ENCODE assay signal across 18 mouse cellular contexts in the genomic region with DNA sequence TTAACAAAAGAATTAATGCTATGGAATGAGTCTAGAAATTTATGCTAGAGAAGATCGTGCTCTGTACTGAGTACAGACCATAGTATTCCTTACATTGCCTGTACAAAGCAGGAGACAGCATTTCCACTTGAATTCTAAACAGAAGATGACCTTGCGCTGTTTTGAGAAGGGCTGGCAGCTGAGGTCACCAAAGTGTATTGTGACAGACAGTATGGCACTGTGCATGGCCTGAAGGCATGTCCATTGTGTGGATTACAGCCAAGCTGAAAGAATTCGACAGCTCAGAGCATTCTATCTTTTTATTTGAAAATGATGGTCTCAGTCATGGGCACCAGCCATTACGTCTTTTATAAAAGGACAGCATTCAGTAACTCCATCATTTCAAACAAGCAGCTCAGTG.
DNase-seq lines count a peak whose midpoint lies in the region; ATAC-seq and TF ChIP-seq lines count a peak whose summit lies in the region.
"Had no signal": no experiment of that assay in that cellular context is flagged by ENCODE, and none has a peak within 500 bp of the region (broad histone marks: within the 10 kb centered on the region; RNA-seq: fewer than 3 reads in every experiment).

No protein-coding gene starts in this region.

- 51% methylated on average over 4 of the region's 4 CpGs for WGBS in neural tube, embryonic 11.5 days
- WGBS in neural tube, embryonic 15.5 days, result 29% methylated on average over 4 of the region's 4 CpGs
- WGBS in forebrain, postnatal 0 days, result 48% methylated on average over 4 of the region's 4 CpGs
- 81% methylated on average over 4 of the region's 4 CpGs for WGBS in heart, embryonic 10.5 days

- TF ChIP-seq CTCF in forebrain, postnatal 0 days (IDR thresholded peaks at IDR 0.05; ENCODE audit: low read depth), result no peak

- no peak overlapping the region for H3K9ac ChIP-seq in neural tube, embryonic 11.5 days (ENCODE audit: low read length)
- H3K9ac ChIP-seq in neural tube, embryonic 15.5 days (replicated peaks), result no peak overlapping the region
- H3K9ac ChIP-seq in forebrain, postnatal 0 days, result no peak overlapping the region
- H3K9ac ChIP-seq: heart, embryonic 13.5 days; limb, embryonic 15.5 days; liver, postnatal 0 days had no signal

- no peaks in the 10 kb centered on the region for H3K4me1 ChIP-seq in neural tube, embryonic 11.5 days (ENCODE audit: control insufficient read depth, insufficient read depth, low read length)
- no peaks in the 10 kb centered on the region for H3K4me1 ChIP-seq in neural tube, embryonic 15.5 days
- H3K4me1 ChIP-seq in forebrain, postnatal 0 days (ENCODE audit: insufficient read depth), result no peaks in the 10 kb centered on the region
- no peaks in the 10 kb centered on the region for H3K4me1 ChIP-seq in heart, embryonic 10.5 days
- H3K4me1 ChIP-seq: heart, embryonic 13.5 days; limb, embryonic 15.5 days had no signal

- no peaks in the 10 kb centered on the region for H3K9me3 ChIP-seq in neural tube, embryonic 11.5 days (ENCODE audit: control insufficient read depth, low read length)
- no peaks in the 10 kb centered on the region for H3K9me3 ChIP-seq in neural tube, embryonic 15.5 days (replicated peaks)
- H3K9me3 ChIP-seq in forebrain, postnatal 0 days (ENCODE audit: low read length), result no peaks in the 10 kb centered on the region
- H3K9me3 ChIP-seq in heart, embryonic 10.5 days, result no peaks in the 10 kb centered on the region
- H3K9me3 ChIP-seq: G1E; heart, embryonic 13.5 days; limb, embryonic 15.5 days had no signal

- H3K27me3 ChIP-seq in neural tube, embryonic 11.5 days (ENCODE audit: control insufficient read depth, insufficient read depth, low read length), result no peaks in the 10 kb centered on the region
- no peaks in the 10 kb centered on the region for H3K27me3 ChIP-seq in neural tube, embryonic 15.5 days (replicated peaks)
- H3K27me3 ChIP-seq in forebrain, postnatal 0 days (ENCODE audit: insufficient read depth, low read length), result no peaks in the 10 kb centered on the region
- H3K27me3 ChIP-seq in heart, embryonic 10.5 days (ENCODE audit: insufficient read depth, poor library complexity, severe bottlenecking), result no peaks in the 10 kb centered on the region
- H3K27me3 ChIP-seq: heart, embryonic 13.5 days; limb, embryonic 15.5 days had no signal

- DNase-seq in embryo, embryonic 10 days (ENCODE audit: low spot score), result peak; percentile 19
- no peak for DNase-seq in embryo, embryonic 9.5 days (ENCODE audit: extremely low spot score)
- peak; percentile 47 for DNase-seq in neural tube, embryonic 11.5 days (ENCODE audit: low spot score)
- no peak for DNase-seq in forebrain, postnatal 0 days
- DNase-seq in heart, postnatal 4 days, result no peak
- no peak for DNase-seq in heart, embryonic 10.5 days (ENCODE audit: low spot score)
- DNase-seq: adrenal gland, postnatal 14 days; cerebellum, postnatal 36 days; gastrocnemius, postnatal 36 days; kidney, postnatal 14 days; liver, postnatal 0 days; lung, postnatal 4 days; thymus, postnatal 25 days had no signal

- no peak overlapping the region for H3K4me2 ChIP-seq in neural tube, embryonic 11.5 days (ENCODE audit: low read depth)
- H3K4me2 ChIP-seq in neural tube, embryonic 15.5 days, result no peak overlapping the region
- H3K4me2 ChIP-seq in forebrain, postnatal 0 days (ENCODE audit: low read depth), result no peak overlapping the region
- H3K4me2 ChIP-seq: heart, embryonic 13.5 days; limb, embryonic 15.5 days had no signal

- no peak overlapping the region for H3K27ac ChIP-seq in neural tube, embryonic 11.5 days (ENCODE audit: low read depth, low read length)
- H3K27ac ChIP-seq in neural tube, embryonic 15.5 days (replicated peaks), result no peak overlapping the region; the same call in 1 of the 2 replicates
- H3K27ac ChIP-seq in forebrain, postnatal 0 days (ENCODE audit: low read depth, low read length), result no peak overlapping the region
- H3K27ac ChIP-seq in heart, embryonic 10.5 days, result no peak overlapping the region
- H3K27ac ChIP-seq: heart, embryonic 13.5 days; limb, embryonic 15.5 days had no signal

- peak; percentile 68 for ATAC-seq in neural tube, embryonic 11.5 days (ENCODE audit: insufficient read depth, low FRiP score, low TSS enrichment)
- no peak for ATAC-seq in neural tube, embryonic 15.5 days (ENCODE audit: low FRiP score)
- peak; percentile 36 for ATAC-seq in forebrain, postnatal 0 days
- ATAC-seq: intestine, postnatal 0 days; liver, postnatal 0 days had no signal

- H3K36me3 ChIP-seq in neural tube, embryonic 11.5 days (ENCODE audit: control insufficient read depth, insufficient read depth, low read length), result no peaks in the 10 kb centered on the region
- H3K36me3 ChIP-seq in neural tube, embryonic 15.5 days, result no peaks in the 10 kb centered on the region
- no peaks in the 10 kb centered on the region for H3K36me3 ChIP-seq in forebrain, postnatal 0 days (ENCODE audit: insufficient read depth)
- no peaks in the 10 kb centered on the region for H3K36me3 ChIP-seq in heart, embryonic 10.5 days
- H3K36me3 ChIP-seq: G1E; heart, embryonic 13.5 days; limb, embryonic 15.5 days had no signal

- H3K4me3 ChIP-seq in neural tube, embryonic 11.5 days (ENCODE audit: low read depth, low read length), result no peak overlapping the region
- H3K4me3 ChIP-seq in neural tube, embryonic 15.5 days (replicated peaks), result no peak overlapping the region
- H3K4me3 ChIP-seq in forebrain, postnatal 0 days (ENCODE audit: low read depth, low read length), result no peak overlapping the region
- H3K4me3 ChIP-seq in heart, embryonic 10.5 days, result no peak overlapping the region
- H3K4me3 ChIP-seq: heart, embryonic 13.5 days; limb, embryonic 15.5 days had no signal

Comparison
In these comparisons a context has a peak if more than half of its experiments do, and no peak if none do; other contexts are left out.
1. DNase-seq: peak in embryo, embryonic 10 days (single experiment) and neural tube, embryonic 11.5 days (single experiment); none in embryo, embryonic 9.5 days (single experiment), forebrain, postnatal 0 days (single experiment), heart, postnatal 4 days (single experiment) and heart, embryonic 10.5 days (single experiment).